Mouse (Mus musculus) small intestine, adult 2 months (tissue): ENCODE data around the gene Leprot. TPM values are rescaled to one million over a fixed set of nuclear protein-coding genes. Genes with fewer than 3 reads are reported as not detected.

ENCODE experiments used
- H3K27ac ChIP-seq: fragments of 200-500 bp; 2 replicates; pipeline ENCODE4 v1.5.1; 2012; ENCODE audit warnings: low read depth, low read length, control low read depth, inconsistent platforms; ENCODE audit not compliant: insufficient read depth
- H3K27me3 ChIP-seq: fragments of 200-500 bp; 2 replicates; pipeline ENCODE4 v1.6.1; 2012; ENCODE audit warnings: mild to moderate bottlenecking, moderate library complexity, low read length, inconsistent platforms; ENCODE audit not compliant: control insufficient read depth, insufficient read depth
- H3K36me3 ChIP-seq: fragments of 200-500 bp; 2 replicates; pipeline ENCODE4 v1.6.1; 2012; ENCODE audit warnings: mild to moderate bottlenecking, low read length, control low read depth, inconsistent platforms; ENCODE audit not compliant: control insufficient read depth, insufficient read depth
- H3K4me1 ChIP-seq: fragments of 200-500 bp; 2 replicates; pipeline ENCODE4 v1.6.1; 2012; ENCODE audit warnings: low read length, inconsistent platforms, mixed read lengths; ENCODE audit not compliant: control insufficient read depth, insufficient read depth, insufficient read length
- H3K4me3 ChIP-seq: fragments of 200-500 bp; 2 replicates; pipeline ENCODE4 v1.5.1; 2012; ENCODE audit warnings: low read depth, mild to moderate bottlenecking, control low read depth, inconsistent platforms, low read length, moderate library complexity
- CTCF ChIP-seq: fragments of 200-500 bp; IDR thresholded peaks from 2 replicates; pipeline ENCODE4 v1.5.1; 2012; ENCODE audit warnings: low read depth, mild to moderate bottlenecking, control low read depth, inconsistent platforms, low read length, moderate library complexity, mixed read lengths; ENCODE audit not compliant: insufficient replicate concordance, insufficient read length; ENCODE audit errors: extremely low read depth
- POLR2A ChIP-seq: fragments of 200-500 bp; IDR thresholded peaks from 2 replicates; pipeline ENCODE4 v1.6.1; 2012; ENCODE audit warnings: low read depth, mild to moderate bottlenecking, control low read depth, inconsistent platforms, low read length, moderate library complexity
- WGBS: fragments of 180-500 bp; shearing (Covaris S2); methylation state at CpG from one replicate; pipeline ENCODE4 v1.1.7; 2018; 5-methylcytosine and 5-hydroxymethylcytosine counted together
- polyA plus RNA-seq: library from polyadenylated mRNA; depleted of rRNA; stranded (reverse); fragments of >200 nt; gene quantifications from 2 replicates; pipeline ENCODE4 v1.2.3, GENCODE M21; 2012

Gene Leprot
- polyA plus RNA-seq, 1 experiment, result 32.1 TPM

DNA sequence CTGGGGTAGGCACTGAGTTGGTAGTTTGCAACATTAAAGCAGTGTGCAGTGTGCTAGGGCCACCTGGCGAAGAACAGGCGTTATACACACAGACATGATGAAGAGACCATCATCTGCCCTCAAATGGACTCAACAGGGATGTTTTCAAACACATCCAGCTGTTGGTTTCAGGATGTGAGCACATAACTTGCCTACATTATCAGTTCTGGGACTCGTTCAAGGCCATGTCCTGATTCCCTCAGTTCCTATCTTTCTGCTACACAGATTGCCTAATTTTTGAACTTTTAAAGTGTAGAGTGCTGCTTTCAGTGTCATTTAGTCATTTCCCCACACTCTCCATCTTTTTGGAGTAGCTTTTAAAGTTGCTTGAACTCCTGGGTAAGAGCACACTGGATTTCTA is 35.6 kb downstream of the Leprot start:
- WGBS, result 59% methylated on average over 3 of the region's 3 CpGs
- Histone ChIP-seq H3K27ac (no peak overlapping the region), H3K36me3 (no peaks in the 10 kb centered on the region), H3K4me1 (no peaks in the 10 kb centered on the region), H3K4me3 (no peak overlapping the region), H3K27me3 (no peaks in the 10 kb centered on the region)
- no peak for TF ChIP-seq CTCF
- no peak for TF ChIP-seq POLR2A

DNA sequence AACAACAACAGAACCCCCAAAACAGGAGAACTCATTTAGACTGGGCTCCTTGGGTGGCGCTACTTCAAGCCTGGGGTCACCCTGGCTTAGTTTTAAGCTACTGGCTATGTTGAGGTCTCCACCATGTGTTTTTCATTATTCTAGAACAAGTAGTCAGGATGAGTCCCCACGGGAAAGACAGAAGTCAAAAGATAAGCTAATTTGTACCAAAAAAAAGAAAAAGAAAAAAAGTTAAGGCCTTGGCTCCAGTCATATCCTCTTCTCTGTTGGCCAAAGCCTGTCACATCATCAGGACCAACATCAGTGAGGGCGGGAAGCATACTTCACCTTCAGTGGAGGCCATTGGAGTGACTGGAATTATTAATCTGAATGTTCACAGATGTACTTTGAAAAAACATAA is 37.3 kb downstream of the Leprot start:
- no peak overlapping the region for H3K4me3 ChIP-seq
- WGBS, result 82% methylated on average over 3 of the region's 3 CpGs

DNA sequence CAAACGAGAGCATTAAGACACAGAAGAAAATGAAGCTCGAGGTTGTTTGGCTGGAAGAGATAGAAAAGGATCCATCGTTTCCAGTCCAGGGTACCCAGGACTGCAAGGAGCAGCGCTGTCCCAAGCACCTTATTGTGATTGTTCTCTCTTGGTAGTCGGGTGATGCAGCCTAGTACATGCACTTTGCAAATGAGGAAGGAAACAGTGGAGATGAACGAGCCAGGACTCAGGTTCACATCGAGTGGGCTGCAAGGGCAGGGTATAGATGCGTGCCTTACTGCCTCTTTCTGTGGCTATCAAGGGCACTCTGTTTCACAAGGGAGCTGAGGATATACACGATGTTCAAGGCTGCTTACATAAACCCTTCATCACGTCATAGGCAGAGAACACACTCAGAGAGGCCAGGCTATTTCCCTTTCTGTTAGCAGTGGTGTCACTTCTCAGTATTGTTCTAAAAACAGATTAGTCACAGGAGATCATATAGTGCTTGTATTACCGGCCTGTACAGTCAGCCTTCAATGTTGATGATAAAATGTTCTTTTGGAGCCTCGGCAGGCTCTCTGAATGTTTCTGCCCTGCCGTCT is 38.8 kb downstream of the Leprot start:
- WGBS, result 68% methylated on average over 13 of the region's 13 CpGs
- TF ChIP-seq POLR2A (no peak), CTCF (no peak)

More for the DNA sequence above, 37.3 kb downstream of the Leprot start:
- Histone ChIP-seq H3K4me1 (no peaks in the 10 kb centered on the region), H3K36me3 (no peaks in the 10 kb centered on the region), H3K27me3 (no peaks in the 10 kb centered on the region), H3K27ac (no peak overlapping the region)
- TF ChIP-seq POLR2A, result no peak
- no peak for TF ChIP-seq CTCF

DNA sequence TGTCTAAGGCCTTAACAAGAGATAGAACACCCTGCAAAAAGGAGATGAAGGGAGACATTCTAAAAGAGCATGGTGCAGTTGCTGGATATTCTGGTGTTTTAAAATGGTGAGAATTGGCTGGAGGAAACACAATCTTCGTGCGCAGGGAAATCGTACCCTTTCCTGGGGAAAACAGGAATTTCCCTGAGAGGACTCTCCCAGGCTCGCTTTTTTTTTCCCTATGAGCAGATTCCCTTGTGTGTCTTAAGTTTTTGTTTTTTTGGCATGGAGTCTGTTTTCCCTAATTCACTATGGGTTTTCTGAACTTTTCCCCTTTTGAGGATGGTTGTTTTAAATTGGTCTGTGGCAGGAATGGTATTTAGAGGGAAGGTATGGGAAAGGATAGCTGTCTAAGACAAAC is 41.7 kb downstream of the Leprot start:
- TF ChIP-seq POLR2A (no peak), CTCF (no peak)
- Histone ChIP-seq H3K27me3 (no peaks in the 10 kb centered on the region), H3K4me3 (no peak overlapping the region), H3K4me1 (no peaks in the 10 kb centered on the region), H3K27ac (peak overlapping the region; percentile 30; the same call in 1 of the 2 replicates), H3K36me3 (no peaks in the 10 kb centered on the region)
- WGBS, result 86% methylated on average over 4 of the region's 4 CpGs

More for the DNA sequence above, 38.8 kb downstream of the Leprot start:
- Histone ChIP-seq H3K27ac (no peak overlapping the region), H3K4me3 (no peak overlapping the region), H3K36me3 (no peaks in the 10 kb centered on the region), H3K27me3 (no peaks in the 10 kb centered on the region), H3K4me1 (no peaks in the 10 kb centered on the region)

DNA sequence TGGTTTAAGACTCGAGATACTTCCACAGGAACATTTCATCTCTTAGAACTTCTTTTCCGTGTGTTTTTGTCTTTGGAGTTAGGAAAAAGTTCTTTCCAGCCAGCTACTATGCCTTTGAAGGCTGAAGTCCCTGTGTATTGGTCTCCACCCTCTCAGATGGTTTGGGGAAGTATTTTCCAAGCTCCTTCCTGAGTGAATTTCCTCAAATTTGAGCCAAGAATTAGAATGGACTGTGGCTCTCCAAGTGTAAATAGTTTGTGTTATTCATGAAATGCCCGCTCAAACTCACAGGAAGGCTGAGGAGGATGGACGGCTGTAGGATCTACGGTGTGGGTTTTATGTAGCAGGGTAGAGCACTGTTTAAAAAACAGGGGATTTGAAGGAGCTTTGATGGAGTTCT is 42.1 kb downstream of the Leprot start:
- Histone ChIP-seq H3K4me1 (no peaks in the 10 kb centered on the region), H3K27me3 (no peaks in the 10 kb centered on the region), H3K4me3 (no peak overlapping the region), H3K36me3 (no peaks in the 10 kb centered on the region), H3K27ac (peak overlapping the region; percentile 30)
- no peak for TF ChIP-seq POLR2A
- no peak for TF ChIP-seq CTCF
- WGBS, result 63% methylated on average over 5 of the region's 5 CpGs

DNA sequence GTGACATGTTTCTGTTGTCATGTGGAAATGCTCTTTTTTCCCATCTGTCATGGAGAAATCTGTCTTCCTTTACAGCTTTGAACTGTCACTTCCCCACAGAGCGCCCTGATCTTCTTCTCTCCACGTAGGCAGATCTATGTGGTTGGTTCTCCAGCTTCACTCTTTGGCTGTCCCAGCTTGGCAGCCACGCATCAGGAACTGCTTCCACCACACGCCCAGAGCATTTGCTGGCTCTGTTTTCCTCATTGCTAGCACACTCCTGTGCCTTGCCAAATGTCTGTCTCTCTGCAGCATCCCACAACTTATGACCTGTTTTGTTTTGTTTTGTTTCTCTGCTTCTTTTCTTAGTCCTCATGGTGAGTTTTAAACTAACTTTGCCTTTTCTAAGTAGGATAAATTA is 45.4 kb downstream of the Leprot start:
- no peak for TF ChIP-seq CTCF
- TF ChIP-seq POLR2A, result no peak
- Histone ChIP-seq H3K4me1 (no peaks in the 10 kb centered on the region), H3K27me3 (no peaks in the 10 kb centered on the region), H3K36me3 (no peaks in the 10 kb centered on the region), H3K27ac (no peak overlapping the region), H3K4me3 (no peak overlapping the region)
- WGBS, result 54% methylated on average over 4 of the region's 4 CpGs

DNA sequence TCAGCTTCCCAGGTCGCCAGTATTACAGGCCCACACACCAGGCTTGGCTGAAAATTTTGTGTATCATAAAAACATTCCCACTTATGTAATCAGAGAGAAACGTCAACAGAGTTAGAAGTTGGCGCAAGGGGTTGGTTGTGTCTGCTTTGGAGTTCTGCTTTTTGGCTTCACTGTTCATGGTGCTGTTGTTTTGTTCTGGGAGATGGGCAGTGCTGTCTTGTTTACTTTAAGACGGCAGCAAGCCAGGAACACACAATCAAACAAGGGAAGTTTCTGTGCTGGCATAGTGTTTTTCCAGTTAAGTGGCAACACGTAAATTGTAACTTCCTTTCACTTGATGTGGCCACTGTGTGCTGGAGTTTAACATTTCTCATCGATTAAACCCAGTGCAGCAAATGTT is 47.0 kb downstream of the Leprot start:
- 49% methylated on average over 6 of the region's 6 CpGs for WGBS
- TF ChIP-seq CTCF (no peak), POLR2A (no peak)
- Histone ChIP-seq H3K36me3 (no peaks in the 10 kb centered on the region), H3K27ac (peak overlapping the region; percentile 28; the same call in 1 of the 2 replicates), H3K4me3 (no peak overlapping the region), H3K4me1 (no peaks in the 10 kb centered on the region), H3K27me3 (no peaks in the 10 kb centered on the region)

DNA sequence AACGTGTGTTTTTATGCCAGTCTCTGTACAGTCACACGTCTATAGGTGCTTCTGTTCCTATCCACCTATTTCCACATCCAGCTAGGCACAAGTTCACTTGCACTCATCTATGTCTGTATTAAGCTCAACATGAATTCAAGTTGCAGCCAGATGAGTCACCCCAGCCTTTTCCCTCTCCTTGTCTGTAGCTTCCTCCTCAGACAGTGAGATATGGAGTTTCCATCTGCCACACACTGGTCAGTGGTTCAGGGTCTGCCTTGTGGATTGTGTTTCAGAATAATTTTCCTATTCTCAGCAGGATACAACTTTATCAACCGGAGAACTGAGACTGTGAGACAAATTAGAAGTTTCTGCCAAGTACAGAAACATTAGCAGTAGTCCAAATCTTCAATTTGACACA is 49.7 kb downstream of the Leprot start:
- TF ChIP-seq CTCF (no peak), POLR2A (no peak)
- 79% methylated on average over 3 of the region's 3 CpGs for WGBS
- no peak overlapping the region for H3K27ac ChIP-seq
- H3K4me3 ChIP-seq, result no peak overlapping the region
- H3K36me3 ChIP-seq, result no peaks in the 10 kb centered on the region
- no peaks in the 10 kb centered on the region for H3K27me3 ChIP-seq
- H3K4me1 ChIP-seq, result no peaks in the 10 kb centered on the region
